Mouse (Mus musculus) layer of hippocampus, adult 9-11 months (tissue): ENCODE measurements around the gene Prcd.
"Not testable (repeated sequence)": the region's sequence is repeated elsewhere in the genome, so short reads cannot be mapped to it uniquely, and the experiment has no call there.

Source experiments
- DNase-seq: peaks from one replicate; pipeline ENCODE4 v3.0.0; 2022

The Prcd gene

DNA sequence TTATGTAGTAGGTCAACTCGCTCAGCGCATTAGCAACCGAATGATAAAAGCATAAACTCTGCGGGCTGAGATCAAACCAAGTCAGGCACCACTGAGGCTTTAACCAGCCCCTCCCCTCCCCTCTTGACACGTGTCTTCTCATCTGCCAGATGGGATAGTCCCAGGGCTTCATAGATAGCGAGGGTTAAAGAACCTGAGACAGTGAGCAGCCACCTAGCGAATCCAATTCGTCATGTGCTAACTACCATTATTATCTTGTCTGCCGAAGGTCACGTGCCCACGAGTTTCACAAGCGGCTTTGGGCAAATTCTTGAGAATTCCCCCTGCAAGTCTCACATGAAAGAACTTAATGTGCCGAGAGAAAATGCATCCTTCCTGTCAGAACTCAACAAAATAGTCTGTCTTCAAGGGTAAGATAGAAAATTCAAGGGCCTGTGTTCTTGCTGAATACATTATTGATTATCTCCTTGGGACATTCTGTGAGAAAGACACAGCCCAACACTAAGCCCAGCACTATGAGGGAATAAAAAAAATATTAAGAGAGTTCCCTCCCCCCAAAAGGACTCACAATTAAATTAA is 16.5 kb downstream of the Prcd start:
- no peak for DNase-seq

DNA sequence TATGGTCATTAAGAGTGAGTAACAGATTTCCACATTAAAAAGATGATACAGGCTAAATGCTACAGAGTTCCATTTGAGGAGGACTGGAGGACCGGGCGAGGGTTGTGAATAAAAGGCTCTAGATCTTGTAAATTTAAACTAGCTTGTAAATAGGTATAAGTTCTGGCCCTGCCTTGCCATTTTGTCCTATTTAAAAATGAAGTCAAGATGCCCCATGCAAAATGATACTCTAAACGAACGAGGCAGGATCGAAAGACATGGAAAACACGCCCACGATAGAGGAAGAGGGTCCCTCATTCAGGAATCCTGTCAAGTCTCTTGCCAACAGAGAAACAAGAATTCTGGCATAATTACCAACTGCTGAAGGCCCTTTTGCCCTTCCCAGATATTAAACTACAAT is 17.1 kb downstream of the Prcd start:
- no peak for DNase-seq

DNA sequence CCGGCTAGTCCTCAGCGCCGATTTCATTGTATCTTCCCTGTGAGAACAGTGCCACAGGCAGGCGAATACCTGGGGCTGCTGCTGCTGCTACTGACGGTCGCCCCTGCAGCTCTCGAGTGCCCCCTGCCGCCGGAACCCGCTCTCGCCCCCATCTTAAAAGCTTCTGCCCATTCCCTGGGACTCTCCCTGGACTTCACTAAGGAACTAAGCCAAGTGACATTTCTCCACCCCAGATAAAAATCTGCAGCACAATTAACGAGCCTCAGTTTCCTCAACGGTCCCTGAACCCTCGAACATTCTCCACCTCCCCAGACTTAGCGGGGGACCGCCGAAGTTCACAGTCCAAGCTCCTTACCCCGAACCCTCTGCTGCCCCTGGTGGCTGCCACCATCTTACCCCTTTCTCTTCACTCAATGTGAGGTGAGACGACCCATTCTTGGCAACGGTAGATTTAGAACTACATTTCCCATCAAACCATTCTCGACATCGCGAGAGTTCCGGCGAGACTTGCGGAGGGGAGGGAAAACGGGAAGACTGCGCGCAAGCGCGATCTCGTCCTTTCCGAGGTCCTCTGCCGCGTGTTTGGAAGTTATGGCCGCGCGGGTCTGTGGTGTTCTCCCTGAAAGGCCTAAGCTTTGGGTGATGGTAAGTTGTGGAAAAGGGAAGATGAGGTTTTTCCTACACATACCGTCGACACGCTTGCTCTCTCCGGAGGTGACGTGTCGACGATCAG is 17.9 kb downstream of the Prcd start:
- peak; percentile 96 for DNase-seq

DNA sequence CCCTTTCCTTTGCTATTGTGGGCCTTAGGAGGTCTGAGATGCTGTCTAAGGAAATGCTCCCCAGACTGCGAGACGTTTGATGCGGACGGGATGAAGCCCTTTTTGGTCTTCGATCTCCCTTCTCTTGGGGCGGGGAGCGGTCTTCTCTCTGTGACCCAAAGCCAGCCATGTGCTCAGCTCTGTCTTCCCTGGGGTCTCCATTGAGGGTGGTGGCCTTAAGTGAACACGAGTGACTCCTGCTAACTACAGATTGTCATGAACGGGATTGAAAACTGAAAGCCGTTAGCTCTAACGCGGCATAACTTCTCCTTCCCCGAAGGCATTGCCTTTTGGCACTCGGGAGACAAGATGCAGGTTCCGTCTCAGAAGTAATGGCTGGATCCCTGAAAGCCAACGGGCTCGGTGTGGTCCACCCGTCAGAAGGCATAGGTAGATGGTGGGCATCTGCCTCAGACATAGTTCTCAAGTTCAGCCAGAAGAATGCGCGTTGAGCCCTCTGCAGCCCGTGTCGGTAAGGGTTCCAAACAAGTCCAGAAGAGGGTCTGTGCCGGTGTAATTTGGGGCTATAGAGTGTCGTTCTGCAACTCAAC is 18.6 kb downstream of the Prcd start:
- DNase-seq, result no peak

DNA sequence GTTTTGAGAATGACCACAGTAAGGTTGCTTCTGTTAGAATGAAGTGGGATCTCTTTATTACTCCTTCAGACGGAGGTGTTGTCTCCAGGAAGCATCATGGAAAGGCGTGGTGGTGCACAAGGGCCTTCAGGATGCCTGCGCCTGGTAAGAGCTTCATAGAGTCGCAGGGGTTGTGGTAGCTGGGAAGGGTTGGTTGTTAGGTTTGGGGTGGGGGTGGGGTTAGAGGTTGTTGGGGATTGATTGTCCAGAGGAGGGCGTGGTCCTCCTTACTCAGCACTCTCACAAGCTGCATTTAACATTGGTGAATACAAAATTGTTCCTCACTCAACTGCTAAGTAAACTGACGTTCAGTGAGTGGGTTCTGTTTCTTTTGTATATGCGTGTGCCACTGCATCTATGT is 19.3 kb downstream of the Prcd start:
- no peak for DNase-seq

DNA sequence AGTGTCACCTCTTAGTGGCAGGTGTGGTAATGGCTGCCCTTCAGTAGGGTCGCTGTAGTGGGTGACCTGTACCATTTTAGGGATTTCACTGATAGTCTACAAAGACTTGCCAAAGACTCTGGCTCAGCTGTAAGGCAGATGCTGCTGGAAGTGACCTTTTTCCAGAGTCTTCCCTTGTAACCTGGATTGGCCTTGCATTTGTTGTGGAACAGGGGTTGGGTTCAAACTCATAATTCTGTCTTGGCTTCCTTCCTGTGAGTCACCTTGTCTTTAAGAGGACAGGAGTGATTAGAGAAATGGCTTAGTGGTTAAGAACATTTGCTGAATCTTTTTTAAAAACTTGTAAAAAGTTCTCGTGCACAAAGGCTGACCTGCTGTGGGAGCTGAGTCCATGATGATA is 20.1 kb downstream of the Prcd start:
- DNase-seq, result no peak

DNA sequence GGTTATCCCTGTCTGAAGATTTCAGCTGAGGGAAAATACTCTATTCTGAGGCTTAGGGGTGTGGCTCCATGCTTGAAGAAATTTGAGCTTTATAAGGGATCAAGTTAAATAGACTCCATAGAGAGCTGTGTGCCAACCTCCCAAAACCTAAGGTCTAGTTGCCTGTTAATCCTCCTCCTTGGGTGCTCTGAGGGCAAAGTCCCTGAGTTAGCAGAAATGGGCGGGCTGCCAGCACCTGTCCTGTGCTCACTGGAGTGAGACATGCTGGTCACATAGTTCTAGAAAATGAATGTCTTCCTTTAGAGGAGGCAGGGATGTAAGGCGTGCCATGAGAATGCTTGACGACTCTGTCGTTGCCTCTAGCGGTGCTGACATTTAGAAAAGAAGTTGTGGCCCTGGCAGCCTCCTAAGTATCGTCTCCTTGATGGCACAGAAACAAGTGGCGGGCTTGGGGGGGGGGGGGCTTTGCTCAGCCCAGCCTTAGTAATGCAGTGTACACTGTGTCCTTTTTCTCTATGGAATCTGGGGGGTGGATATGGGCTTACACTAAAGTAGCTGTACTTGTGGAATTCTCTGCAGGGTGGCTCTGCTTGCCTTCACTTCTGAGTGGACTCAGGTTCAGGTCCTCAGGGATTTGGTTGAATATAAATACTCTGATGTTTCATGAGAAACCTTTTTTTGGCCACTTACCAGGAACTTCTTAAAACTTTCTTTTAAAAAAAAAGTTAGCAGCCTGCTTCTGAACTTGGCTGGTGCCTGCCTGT is 21.5 kb downstream of the Prcd start:
- no peak for DNase-seq

DNA sequence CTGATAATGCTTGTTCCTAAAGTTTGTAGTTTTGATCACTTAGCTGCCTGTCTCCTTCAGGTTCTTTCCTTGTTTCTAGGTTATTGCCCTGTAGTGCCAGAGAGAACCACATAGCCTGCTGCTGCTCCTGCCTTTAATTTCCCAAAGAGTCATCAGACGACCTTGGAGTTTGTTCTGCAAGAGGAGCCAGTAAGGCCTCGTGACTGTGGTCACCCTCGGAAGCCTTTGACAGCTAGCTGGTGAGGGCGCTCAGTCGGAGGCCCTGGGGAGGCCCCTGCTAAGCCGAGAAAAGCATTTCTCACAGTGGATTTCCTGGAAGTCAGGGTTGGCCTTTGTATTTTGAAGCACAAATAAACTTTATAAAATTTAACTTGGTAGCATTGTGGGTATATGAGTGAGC is 22.1 kb downstream of the Prcd start:
- DNase-seq, result not testable (repeated sequence)

DNA sequence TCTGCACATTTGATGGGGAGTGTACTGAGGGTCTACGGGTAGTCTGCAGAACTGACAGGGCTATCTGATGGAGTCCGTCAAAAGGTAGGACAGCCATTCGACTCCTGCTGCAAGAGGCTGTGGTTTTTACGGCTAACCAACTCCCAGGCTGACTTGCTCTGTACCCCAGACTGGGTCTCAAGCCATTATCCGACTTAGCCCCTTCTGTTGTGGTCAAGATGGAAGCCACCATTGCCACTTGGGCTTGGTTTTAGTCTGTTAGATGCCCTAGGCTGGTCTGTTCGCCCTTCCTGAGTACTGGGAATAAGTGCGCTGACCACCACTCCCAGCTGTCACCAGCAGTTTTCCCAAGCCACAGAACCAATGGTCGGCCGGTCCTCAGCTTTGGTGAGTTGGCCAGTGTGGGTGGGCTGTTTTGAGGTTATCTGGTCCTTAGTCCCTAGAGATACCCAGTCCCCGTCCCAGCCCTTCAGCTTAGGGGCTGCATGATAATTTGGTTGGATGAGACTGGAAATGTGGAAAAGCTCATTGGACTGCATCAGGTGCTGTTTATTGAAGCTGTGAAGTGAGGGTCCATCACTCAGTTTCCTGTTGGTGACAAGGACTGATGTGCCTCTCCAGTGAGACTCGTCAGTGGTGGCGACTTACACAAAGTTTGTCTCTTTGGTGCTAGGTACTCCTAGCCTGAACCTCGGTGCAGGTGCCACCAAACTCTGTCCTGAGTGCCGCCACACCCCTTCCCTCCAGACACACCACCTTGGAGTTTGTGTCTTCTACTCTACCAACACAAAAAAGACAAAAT is 23.0 kb downstream of the Prcd start:
- no peak for DNase-seq

DNA sequence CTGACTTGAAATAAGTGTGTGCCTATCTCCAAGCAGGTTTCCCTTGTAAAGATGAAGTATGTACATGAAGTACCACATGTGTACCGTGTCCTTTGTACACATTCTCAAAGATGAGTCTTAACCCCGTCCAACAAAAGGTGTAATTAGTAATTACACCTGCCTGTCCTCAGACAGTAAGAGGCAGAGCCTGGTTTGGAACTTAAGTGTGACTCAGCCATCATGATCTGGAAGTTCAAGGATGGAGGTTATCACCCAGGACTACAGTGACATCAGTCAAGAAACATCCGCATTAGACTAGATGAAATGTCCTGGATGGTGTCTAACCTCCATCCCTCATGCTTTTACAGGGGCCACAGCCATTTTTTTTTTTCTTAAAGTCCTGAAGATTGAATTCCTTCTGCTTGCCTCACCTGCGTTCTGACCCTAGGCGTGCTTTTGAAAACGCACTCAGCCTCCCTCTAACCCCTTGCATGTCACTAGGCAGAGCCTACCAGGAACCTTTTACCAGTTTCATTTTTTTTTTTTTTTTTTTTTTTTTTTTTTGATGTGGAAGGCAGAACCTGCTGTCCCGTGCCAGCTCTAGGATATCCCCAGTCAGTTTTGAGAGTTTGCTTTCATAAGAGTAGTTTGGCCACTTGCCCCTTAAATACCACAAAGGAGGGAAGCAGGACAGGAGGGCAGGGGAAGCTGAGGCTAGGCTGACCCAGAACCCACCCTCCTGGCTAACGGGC is 24.5 kb downstream of the Prcd start:
- no peak for DNase-seq

DNA sequence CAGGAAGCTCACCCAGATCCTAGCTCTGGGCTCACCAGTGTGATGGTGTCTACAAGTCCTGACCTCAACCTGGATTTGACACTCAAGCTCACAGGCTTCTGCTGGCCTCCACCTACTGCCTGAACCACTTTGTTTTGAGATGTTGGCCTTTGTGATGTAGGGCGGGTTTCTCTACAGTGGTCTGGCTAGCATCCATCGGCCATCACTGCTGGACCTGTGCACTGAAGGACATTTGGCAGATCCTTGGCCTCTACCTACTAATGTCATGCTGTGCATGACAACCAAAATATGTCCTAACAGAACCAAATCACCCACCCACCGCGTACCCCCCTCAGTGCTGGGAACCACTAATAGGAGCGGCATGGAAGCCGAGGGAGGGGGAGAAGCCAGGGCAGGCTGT is 25.8 kb downstream of the Prcd start:
- no peak for DNase-seq

DNA sequence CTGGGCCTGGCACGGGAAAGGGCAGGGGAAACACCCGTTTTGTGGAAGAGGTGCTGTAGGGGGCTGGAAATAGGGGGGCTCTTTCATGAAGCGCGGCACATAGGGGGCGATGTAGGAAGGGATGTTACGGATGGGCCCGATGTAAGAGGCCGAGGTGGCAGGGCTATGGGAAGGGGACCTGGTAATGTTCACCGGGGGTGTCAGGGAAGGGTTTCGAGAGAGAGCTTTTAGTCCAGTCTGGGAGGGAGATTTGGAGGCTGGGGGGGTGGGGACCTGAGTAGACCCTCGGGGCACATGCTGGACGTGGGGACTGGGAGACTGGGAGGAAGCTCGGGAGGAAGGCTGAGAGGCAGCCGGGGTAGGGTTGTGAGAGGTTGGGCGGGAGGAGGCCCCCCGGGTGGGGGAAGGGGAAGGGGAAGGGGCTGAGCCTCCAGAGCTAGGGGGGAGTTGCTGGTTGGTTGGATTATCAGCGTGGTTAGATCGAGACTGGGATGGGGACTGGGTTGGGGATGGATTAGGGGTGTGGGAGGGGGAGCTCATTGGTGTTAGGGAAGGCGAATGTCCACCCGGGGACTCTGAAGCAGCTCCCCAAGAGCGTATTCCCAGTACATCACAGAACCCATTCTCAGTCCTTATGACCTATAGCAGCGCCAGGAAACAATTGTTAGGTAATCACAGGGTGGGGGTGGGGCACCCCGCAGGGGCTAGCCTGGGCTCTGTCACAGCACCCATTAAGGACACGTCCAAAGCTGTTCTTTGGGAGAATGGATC is 27.2 kb downstream of the Prcd start:
- no peak for DNase-seq

DNA sequence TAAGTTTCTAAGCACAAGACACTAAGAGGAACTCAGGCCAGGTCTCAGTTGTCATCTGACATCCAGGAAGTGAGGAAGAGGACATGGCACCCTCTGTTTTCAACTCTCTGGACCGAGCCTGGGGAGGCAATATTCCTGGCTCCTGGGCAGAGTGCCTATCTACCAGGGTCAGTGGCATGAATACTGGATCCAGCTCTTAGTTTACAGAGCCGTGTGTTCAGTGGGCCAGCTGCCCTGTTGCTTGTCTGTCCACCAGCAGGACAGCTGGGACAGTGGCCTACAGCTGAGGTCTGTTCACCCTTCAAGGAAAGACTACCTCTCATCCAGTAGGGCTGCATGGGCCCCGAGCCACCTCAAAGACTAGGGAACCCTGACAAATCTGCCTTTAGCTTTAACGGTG is 27.8 kb downstream of the Prcd start:
- DNase-seq, result no peak

DNA sequence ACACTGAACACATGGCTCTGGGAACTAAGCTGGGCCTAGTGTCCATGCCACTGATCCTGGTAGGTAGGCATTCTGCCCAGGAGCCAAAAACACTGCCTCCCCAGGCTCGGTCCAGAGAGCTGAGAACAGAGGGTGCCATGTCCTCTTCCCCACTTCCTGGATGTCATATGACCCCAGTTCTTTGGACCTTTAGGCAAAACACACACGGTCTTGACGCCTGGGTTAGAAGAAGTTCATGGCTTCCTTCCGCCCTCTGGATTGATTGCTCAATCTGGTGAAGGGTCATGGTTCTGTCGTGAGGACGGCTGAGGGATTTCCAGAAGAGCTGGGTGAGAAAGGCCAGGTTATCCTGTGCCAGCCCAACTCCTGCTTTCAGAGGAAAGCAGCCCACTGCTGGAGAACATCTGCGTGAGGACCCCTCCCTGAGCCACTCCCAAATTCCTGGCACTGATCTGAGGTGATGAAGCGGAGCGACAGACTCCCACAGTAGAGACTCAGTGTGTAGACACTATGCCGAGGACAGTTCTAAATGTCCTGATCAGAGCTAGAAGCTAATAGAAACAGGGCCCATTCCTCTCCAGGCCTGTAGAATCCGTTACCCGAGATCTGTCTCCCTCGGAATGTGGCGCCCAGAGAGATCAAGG is 29.3 kb downstream of the Prcd start:
- DNase-seq, result no peak

DNA sequence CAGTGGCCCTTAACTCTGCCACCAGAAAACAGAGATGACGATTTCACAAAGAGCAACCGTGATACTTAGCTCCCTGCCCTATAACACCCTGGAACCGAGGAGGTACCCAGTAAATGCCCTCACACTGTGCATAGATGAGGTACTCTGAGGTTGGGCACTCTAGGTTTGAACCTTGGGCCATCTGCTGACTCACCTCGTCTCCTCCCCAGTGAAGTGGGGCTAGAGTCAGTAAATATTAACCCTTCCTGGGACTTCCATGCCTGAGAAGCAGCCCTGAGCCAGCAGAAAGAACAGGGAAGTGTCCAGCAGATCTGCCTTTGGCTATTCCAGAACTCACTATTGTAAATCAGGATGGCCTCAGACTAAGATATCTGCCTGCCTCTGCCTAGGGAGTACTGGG is 30.4 kb downstream of the Prcd start:
- DNase-seq, result no peak

DNA sequence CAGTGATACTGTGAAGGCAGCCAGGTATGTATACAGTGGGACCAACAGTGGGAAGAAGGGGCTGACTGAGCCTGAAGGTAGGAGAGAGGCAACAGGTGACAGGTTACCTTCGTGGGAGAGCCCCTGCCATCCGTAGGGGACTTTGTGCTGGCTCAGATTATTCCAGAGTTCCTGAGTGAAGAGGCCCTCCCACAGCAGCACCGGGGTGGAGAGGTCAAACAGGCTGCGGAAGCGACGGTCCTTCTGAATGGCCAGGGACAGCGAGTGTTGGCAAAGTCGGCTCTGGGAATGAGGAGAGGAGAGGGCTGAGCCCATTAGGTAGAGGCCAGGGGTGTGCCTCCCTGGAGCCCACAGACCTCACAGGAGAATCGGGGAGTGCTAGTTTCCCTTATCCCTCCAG is 32.4 kb downstream of the Prcd start:
- no peak for DNase-seq

DNA sequence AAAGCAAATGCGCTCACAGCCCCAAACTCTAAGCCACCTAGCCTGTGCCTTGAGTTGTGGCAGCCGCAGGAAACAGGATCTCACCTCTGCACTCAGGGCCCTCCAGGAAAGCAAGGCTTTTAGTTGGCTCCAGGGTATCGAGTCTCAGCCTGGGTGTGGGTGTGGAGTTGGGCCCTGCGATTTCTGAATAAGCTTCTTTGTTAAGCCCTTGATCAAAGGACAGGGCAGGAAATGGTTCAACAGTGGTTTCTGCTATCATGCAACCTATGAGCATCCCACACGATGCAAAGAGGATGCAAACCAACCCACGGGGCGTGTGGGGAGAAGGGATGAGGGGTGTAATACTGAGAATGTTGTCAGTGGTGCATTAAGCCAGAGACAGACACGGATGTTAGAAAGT is 34.6 kb downstream of the Prcd start:
- no peak for DNase-seq

DNA sequence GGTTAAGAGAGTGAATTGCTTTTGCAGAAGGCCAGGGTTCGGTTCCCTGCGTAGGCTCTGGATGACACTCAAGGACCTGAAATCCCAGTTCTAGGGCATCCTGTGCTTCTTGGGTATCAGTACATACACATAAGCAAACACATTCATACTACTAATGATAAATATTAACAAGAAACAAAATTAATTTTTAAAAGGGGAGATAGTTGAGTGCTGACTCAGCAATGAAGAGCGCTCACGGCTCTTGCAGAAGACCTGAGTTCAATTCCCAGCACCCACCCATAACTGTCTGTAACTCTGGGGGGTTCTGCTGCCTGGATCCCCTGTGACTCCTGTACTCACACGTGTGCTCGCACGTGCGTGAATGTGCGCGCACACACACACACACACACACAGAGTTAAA is 36.3 kb downstream of the Prcd start:
- DNase-seq, result no peak

DNA sequence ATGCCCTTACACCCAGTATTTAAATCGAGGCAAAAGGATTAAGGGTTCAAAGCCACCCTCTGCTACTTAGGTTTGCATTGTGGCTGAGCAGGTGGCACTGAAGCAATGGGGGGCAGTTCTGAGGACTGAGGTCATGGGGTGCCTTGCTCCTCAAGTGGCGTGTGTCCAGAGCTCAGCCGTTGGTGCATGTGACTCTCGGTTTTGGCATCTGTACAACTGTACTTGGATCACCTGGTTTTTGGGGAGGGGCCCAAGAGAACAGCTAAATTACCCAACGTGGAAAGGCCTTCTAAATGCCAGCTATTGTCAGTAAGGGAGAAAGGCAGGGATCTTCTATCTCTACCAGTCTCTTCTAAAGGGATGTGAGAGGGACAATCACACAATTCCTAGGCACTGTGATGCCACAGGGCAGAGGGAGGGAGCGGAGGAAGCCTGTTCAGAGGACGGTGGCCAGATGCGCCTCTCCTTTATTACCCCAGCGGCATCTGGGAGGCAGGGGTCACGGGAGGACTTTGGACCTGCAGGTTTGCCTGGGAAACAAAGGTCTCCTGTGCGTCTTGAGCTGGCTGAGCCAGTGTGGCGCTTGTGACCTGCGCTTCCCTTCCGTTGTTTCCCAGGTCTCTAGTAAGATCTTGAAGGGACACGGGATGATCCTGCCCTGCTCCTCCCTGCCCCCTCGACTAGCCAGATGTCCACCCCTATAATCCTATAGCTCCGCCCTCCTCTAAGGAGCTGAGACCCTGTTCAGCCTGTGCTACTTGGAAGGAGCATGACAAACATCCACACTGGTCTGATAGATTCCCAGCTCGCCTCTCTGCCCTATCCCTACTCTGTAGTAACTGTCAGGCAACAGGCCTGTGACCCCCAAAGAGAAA is 37.6 kb downstream of the Prcd start:
- DNase-seq, result no peak

DNA sequence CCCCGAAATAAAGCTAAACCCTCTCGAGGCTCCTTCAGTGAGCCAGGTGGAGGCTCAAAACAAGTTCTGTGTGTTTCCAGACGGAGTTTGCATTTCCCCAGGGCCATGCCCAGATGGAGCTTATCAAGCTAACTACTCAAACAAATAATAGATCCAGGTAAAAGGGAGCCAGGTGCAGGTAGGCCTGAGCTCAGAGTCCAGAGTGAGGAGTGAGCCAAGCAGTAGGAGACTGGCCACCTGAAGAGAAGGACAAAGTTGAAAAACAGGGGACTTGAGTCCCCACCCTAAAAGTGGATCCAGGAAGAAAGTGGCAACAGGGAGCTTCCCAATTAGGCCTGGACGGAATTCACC is 40.5 kb downstream of the Prcd start:
- no peak for DNase-seq
